Comparison of ENCODE assay signal across 20 mouse cellular contexts in the genomic region with DNA sequence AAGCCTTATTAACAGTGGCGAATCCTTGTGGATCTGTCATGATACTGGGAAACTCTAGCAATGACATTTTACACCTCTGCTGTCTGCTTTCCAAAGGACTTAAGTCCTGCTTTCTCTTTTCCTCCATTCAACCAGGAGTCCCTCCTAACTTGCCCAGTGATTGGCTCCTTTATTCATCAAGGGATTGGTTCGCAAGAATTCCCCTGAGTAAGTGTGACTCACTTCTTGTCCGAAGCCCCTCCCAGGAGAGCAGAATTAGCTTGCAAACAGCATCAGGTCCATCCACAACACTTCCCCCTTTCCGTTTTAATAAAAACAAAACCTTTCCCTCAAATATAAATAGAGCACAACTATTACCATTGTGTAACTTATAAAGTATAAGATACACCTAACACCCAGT.
"Had no signal": no experiment of that assay in that cellular context is flagged by ENCODE, and none has a peak within 500 bp of the region (broad histone marks: within the 10 kb centered on the region; RNA-seq: fewer than 3 reads in every experiment).

No protein-coding gene starts in this region.

- DNase-seq: kidney, adult 9 months; kidney, postnatal 14 days; kidney, postnatal 4 days; layer of hippocampus, adult 9-11 months; liver; lung, adult 18-20 months; lung, postnatal 10 days; lung, postnatal 36 days; thymus, postnatal 36 days had no signal

- H3K9ac ChIP-seq: limb, embryonic 13.5 days; liver, embryonic 12.5 days; liver, embryonic 15.5 days; lung, embryonic 15.5 days; midbrain, embryonic 13.5 days; stomach, embryonic 15.5 days had no signal

- H3K27ac ChIP-seq: limb, embryonic 10.5 days; limb, embryonic 13.5 days; liver, embryonic 12.5 days; liver, embryonic 15.5 days; lung, embryonic 15.5 days; midbrain, embryonic 10.5 days; midbrain, embryonic 13.5 days; stomach, embryonic 15.5 days had no signal

- ATAC-seq: liver, embryonic 12.5 days; midbrain, embryonic 13.5 days; midbrain, embryonic 16.5 days had no signal

- H3K9me3 ChIP-seq: limb, embryonic 10.5 days; liver, embryonic 15.5 days; midbrain, embryonic 10.5 days; midbrain, embryonic 13.5 days; stomach, embryonic 15.5 days had no signal

- H3K4me3 ChIP-seq: limb, embryonic 10.5 days; limb, embryonic 13.5 days; liver, embryonic 12.5 days; liver, embryonic 15.5 days; lung, embryonic 15.5 days; megakaryocyte, embryonic 14.5 days; midbrain, embryonic 10.5 days; midbrain, embryonic 13.5 days; myocyte; stomach, embryonic 15.5 days had no signal

- H3K27me3 ChIP-seq: limb, embryonic 13.5 days; liver, embryonic 12.5 days; liver, embryonic 15.5 days; lung, embryonic 15.5 days; megakaryocyte, embryonic 14.5 days; midbrain, embryonic 13.5 days; stomach, embryonic 15.5 days had no signal

- H3K4me1 ChIP-seq: liver, embryonic 12.5 days; liver, embryonic 15.5 days; lung, embryonic 15.5 days; midbrain, embryonic 10.5 days; midbrain, embryonic 13.5 days; stomach, embryonic 15.5 days had no signal
